Mouse (Mus musculus): ENCODE data around the gene Dnajc2.

DNA sequence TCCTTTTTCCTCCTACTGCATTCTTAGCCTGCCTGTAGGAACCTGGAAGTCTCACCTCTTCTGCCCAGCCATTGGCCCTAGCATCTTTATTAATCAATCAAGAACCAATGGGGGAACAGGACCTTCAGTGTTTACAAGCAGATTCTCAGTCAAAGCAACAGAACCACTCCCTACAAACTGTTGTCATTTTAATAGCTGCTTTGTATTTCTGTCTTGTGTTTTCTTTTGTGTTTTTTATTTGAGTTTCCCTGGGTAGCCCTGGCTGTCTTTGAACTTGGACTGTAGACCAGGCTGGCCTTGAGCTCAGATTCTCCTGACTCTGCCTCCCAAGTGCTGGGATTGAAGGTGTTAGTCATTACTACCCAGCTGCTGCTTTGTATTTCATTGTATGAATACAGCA lies 7.1 kb upstream of the Dnajc2 start:
- TF ChIP-seq CTCF (IDR thresholded peaks at IDR 0.05) (no peak), EP300 (IDR thresholded peaks at IDR 0.05) (no peak)

Data from lung, postnatal 0 days (tissue).